Mouse (Mus musculus): ENCODE measurements around the gene Slc38a2.

DNA sequence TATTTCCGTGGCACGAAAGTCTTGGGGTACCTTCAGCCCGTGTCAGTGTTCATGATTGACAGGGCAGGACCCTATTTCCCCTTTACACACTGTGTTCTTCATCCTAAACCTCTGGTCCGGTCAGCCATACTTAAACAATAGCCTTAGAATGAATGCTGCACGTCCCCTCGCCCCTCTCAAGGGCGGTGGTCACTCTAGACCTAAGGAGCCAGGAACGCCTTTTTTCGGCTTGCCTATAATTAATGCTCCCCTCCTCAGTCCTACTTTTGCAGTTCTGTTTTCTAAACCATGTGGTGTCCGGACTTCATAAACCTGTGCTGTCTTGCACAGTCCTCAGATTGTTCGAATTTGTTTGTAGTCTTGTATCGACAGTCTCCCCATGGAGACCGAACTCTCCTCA is 1.2 kb upstream of the Slc38a2 start:
- no peak for TF ChIP-seq CTCF (IDR thresholded peaks at IDR 0.05; ENCODE audit: low read depth, low read length)
- TF ChIP-seq POLR2A (IDR thresholded peaks at IDR 0.05; ENCODE audit: borderline replicate concordance, low read depth, low read length) = no peak
